Mouse (Mus musculus): ENCODE data around the gene Sik2.

The Sik2 gene

GRCm38 (mm10) chr9:50911861-50912515 lies 96.9 kb downstream of the Sik2 start:
- no peak for DNase-seq

- DNase-seq, result no peak
Observed at GRCm38 (mm10) chr9:50905321-50905720, 103.6 kb downstream of the Sik2 start.

GRCm38 (mm10) chr9:50904196-50904847 lies 104.6 kb downstream of the Sik2 start:
- no peak for DNase-seq

- no peak for DNase-seq
Observed at GRCm38 (mm10) chr9:50900026-50900920, 108.6 kb downstream of the Sik2 start.

- no peak for DNase-seq
Observed at GRCm38 (mm10) chr9:50893665-50894064, 115.2 kb downstream of the Sik2 start.

GRCm38 (mm10) chr9:50890494-50891090 lies 118.3 kb downstream of the Sik2 start:
- DNase-seq, result no peak

GRCm38 (mm10) chr9:50889964-50890363 lies 118.9 kb downstream of the Sik2 start:
- DNase-seq, result no peak

- no peak for DNase-seq
Observed at GRCm38 (mm10) chr9:50889211-50889610, 119.7 kb downstream of the Sik2 start.

GRCm38 (mm10) chr9:50887351-50887750 lies 121.5 kb downstream of the Sik2 start:
- DNase-seq, result no peak

GRCm38 (mm10) chr9:50886870-50887269 lies 122.0 kb downstream of the Sik2 start:
- DNase-seq, result no peak

- no peak for DNase-seq
Observed at GRCm38 (mm10) chr9:50885600-50885987, 123.3 kb downstream of the Sik2 start.

GRCm38 (mm10) chr9:50884741-50885599 lies 123.9 kb downstream of the Sik2 start:
- DNase-seq, result no peak

- no peak for DNase-seq
Observed at GRCm38 (mm10) chr9:50884093-50884492, 124.8 kb downstream of the Sik2 start.

- no peak for DNase-seq
Observed at GRCm38 (mm10) chr9:50882183-50882582, 126.7 kb downstream of the Sik2 start.

GRCm38 (mm10) chr9:50877431-50877830 lies 131.4 kb downstream of the Sik2 start:
- no peak for DNase-seq

GRCm38 (mm10) chr9:50876287-50876686 lies 132.6 kb downstream of the Sik2 start:
- DNase-seq, result no peak

- no peak for DNase-seq
Observed at GRCm38 (mm10) chr9:50875470-50875869, 133.4 kb downstream of the Sik2 start.

- DNase-seq, result no peak
Observed at GRCm38 (mm10) chr9:50874031-50874430, 134.8 kb downstream of the Sik2 start.

- DNase-seq, result no peak
Observed at GRCm38 (mm10) chr9:50873210-50873609, 135.7 kb downstream of the Sik2 start.

GRCm38 (mm10) chr9:50868182-50868581 lies 140.7 kb downstream of the Sik2 start:
- no peak for DNase-seq

GRCm38 (mm10) chr9:50867015-50867414 lies 141.9 kb downstream of the Sik2 start:
- DNase-seq, result no peak

GRCm38 (mm10) chr9:50865803-50866202 lies 143.1 kb downstream of the Sik2 start:
- peak; percentile 24 to 32 for DNase-seq

All from thymus, adult 18-20 months (tissue).